Mouse (Mus musculus) heart, postnatal 4 days (tissue): ENCODE data around the gene Tapbpl. TPM values are rescaled to one million over a fixed set of nuclear protein-coding genes. Genes with fewer than 3 reads are reported as not detected.

Experiments
- DNase-seq: peaks from one replicate; pipeline ENCODE4 v3.0.0; 2021
- total RNA-seq, 2 experiments: library from RNA; stranded (reverse); gene quantifications; 2 replicates each; pipeline ENCODE4 v1.2.3; 2021

Gene Tapbpl
- total RNA-seq, 2 experiments from 2014 or later: 3.3 to 3.6 TPM

DNA sequence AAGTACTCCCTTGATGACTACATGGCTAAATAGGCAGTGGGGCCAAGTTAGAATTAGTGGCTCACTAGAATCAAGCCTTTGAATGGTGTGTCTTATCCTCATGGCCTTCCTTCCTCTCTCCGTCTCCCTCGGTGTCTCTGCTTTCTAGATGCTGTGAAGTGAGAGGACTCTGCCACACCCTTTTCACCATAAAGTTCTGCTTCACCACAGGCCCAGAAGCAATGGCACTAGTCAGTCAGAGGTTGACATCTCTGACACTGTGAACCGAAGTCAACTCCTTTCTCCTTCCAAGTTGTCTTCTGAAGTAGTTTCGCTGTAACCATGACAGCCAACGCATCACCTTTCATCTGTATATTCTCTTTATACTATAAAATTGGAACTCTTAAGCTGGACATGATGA lies 7.9 kb upstream of the Tapbpl start:
- no peak for DNase-seq

DNA sequence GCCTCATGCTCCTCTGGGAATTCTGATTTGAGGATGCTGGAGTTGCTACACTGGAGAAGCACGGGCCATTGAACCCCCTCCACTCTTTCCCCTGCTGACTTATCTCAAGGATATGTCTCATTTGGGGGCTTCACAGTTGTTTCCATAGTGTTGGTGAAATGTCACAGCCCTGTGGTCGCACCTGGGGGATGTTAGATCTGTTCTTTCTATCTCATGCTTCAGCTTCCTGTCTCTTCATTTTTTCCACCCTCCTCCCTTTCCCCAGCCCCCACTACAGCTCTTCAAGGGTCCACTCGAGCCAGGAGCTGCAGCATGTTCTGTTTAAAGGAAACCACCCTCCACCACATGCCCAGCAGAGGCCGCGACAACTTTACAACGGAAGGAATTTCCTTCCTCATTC lies 6.7 kb upstream of the Tapbpl start:
- no peak for DNase-seq

DNA sequence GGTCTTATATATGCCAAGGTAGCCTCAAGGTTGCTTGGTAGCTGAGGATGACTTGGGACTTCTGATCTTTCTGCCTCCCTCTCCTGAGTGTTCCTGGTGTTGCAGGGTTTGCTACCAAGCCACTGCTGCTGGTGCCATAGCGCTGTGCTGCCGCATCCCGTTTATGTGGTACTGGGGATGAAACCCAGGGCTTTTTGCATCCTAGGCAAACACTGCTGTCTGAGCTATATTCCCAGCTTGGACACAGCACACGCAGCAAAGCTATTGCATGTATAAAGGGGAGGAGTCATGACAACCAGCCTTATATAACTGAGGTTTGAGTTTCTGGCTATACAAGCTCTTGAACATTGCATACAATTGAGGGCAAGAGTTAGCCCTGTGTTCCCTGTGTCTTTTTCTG lies 5.8 kb upstream of the Tapbpl start:
- no peak for DNase-seq

GRCm38 (mm10) chr6:125236782-125237181 lies 5.1 kb upstream of the Tapbpl start, which contains the start of gene Cd27:
TSS of gene Cd27 (minus strand) at chr6:125237010.
- DNase-seq: no peak

GRCm38 (mm10) chr6:125236341-125236740 lies 4.7 kb upstream of the Tapbpl start:
- DNase-seq: no peak

DNA sequence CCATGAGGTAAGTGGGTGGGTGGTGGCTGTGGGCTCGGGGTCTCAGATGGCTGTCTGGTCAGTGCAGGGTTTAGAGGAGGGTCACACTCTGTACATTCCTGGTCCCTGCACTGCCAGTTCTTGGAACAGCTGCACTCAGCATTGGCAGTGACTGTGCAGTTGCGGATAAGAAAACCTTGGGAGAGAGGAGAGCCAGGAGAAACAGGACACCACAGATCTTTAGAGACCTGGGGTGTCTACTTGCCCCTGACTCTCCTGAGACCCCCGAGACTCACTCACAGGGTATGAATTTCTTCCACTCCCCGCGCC lies 2.8 kb upstream of the Tapbpl start:
- DNase-seq: no peak

GRCm38 (mm10) chr6:125233816-125234519 lies 2.3 kb upstream of the Tapbpl start:
- DNase-seq: peak; percentile 33

DNA sequence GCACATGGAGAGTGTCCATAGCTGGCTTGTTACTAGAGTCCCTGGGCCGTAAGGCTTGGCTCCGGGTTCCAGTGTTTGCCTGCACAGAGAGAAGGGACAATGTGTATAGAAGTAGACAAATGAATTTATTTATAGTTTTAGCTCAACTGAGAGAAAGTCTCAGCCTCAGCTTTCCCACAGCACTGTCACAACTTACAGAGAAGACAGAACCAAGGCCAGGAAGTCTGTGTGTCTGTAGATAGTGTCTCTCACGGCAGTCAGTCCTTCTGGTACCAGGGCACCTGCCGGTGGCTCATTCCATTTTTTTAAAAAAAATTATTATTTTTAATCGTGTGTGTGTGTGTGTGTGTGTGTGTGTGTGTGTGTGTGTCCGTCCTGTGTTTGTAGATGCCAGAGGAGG lies 856 bp upstream of the Tapbpl start:
- no peak for DNase-seq

DNA sequence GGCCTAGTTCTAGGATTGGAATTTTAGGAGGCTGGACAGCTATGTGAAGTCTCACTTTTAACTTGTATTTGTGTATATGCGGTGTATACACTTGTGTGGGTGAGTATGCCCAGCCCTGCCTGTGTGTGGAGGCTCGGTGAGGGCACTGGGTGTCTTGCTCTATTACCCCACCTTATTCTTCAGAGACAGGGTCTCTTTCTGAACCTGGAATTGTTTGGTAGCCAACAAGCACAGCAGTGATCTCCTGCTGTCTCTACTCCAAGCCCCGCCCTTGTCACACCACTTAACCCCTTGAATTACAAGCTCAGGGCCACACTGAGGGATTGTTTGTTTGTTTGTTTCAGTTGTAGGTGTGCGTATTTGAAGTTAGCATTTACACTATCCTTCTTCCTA lies 381 bp upstream of the Tapbpl start:
- no peak for DNase-seq

DNA sequence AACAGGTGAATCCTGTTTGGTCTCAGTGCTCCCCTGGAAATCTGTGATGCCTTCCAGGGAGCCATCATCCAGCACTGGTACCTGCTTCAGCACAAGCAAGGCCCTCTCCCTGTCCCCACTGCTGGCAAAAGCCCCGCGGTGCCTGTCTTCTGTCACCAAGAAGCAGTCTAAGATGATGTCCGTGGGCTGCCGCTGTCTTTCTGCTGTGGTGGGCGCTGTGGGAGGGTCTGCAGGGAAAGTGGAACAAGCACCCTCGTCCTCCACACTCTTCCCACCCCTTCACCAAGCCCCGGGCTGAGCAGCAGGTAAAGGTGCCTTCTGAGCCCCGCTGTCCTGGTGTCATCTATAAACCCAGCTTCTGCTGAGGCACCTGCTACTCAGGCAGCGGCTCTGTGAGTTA lies 1.1 kb downstream of the Tapbpl start:
- DNase-seq: no peak

DNA sequence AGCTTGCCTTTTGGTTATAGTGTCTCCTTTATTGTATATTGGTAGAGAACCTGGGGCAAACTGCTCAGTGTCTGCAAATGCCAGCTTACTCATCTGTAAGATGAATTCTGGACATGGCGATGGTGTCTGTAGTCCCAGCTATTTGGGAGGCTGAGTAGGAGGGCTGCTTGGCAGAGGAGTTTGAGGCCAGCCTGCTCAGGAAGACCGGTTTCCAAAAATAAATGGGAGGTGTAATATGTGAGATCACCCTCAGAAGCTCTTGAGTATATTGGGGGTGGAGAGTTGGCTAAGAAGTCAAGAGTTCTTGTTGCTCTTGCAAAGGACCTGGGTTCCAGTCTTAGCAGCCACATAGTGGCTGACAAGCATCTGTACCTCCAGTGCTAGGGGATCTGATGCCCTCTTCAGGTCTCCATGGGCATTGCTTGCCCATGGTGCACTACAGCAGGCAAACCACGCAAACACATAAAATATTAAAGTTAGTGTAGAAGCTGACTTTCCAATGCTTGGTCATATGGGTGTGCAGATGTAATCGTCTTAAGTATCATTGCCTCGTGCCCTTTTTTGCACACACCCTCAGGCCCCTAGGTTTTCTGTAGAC lies 6.0 kb downstream of the Tapbpl start:
- DNase-seq: no peak

DNA sequence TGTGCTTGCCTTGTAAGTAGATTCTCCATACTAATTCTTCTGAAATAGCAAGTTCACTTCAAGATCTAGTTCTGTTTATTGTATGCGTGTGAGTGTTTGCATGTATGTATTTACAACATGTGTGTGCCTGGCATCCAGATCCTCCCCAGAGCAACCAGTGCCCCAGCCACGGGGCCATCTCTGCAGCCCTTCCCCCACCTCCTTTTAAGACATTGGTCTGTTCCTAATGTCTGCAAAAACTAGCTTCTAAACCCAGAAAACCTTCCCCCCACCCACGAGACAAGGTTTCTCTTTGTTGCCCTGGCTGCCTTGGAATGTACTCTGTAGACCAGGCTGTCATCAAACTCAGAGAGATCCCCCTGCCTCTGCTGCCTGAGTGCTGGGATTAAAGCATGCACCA lies 9.1 kb downstream of the Tapbpl start:
- DNase-seq: no peak

DNA sequence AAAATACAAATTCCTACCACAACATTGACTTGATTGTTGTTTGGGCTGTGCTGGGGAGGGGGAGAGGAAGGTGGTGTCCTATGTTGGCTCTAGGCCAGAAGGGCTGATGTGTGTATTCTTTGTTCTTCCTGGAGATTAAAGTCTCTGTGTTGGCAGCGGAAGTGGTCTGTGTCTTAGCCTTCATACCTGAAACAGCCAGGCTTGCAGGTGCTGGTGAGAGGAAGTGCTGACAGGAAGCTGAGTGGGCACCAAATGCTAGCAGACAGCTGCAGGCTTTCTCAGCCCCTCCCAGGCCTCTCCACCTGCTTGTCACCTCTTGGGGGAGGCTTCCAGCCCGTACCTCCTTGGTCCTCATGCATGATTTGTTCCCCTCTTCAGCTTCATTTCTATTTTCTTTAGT lies 9.5 kb downstream of the Tapbpl start:
- no peak for DNase-seq

GRCm38 (mm10) chr6:125221115-125221745 lies 10.4 kb downstream of the Tapbpl start:
- DNase-seq: no peak

- peak; percentile 76 for DNase-seq
Measured at GRCm38 (mm10) chr6:125218963-125219362, 12.7 kb downstream of the Tapbpl start.

- DNase-seq: no peak
Measured at GRCm38 (mm10) chr6:125217899-125218298, 13.8 kb downstream of the Tapbpl start.

GRCm38 (mm10) chr6:125216898-125217297 lies 14.8 kb downstream of the Tapbpl start:
- no peak for DNase-seq

GRCm38 (mm10) chr6:125215148-125215954 lies 16.3 kb downstream of the Tapbpl start, which contains the start of gene Vamp1:
TSS of gene Vamp1 (plus strand) at chr6:125215551.
- peak; percentile 94 for DNase-seq

- DNase-seq: no peak
Measured at GRCm38 (mm10) chr6:125213715-125214114, 17.9 kb downstream of the Tapbpl start.

DNA sequence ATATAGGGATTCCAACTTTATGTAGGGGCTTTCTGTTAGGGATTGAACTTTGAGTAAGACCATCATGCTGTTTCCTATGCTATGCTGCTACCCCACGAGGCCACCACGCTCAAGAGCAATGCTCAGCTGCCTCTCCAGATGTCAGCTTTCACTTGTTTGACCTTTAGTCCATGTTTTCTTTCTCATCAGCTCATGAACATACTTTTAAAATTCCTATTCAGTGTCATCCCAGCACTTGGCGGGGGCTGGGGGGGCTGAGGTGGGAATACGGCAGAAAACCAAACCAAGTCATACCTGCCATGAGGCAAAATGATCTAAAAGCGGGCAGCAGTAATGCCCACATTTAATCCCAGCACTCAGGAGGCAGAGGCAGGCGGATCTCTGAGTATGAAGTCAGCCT lies 18.5 kb downstream of the Tapbpl start:
- no peak for DNase-seq

GRCm38 (mm10) chr6:125212621-125213020 lies 19.0 kb downstream of the Tapbpl start:
- DNase-seq: no peak

DNA sequence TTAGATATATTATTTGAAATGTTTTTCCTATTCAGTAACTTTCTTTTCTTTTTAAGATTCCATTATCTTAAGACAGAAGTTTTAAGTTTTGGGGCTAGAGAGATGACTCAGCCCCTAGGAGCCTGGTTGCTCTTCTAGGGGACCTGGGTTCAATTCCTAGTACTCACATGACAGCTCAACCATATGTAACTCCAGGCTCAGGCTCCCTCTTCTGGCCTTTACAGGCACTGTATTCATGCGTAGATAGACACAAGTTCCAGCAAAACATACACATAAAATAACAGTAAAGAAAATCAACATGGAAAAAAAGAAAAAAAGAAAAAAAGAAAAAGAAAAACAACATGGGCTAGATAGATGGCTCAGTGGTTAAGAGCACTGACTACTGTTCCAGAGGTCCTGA lies 21.2 kb downstream of the Tapbpl start:
- no peak for DNase-seq

GRCm38 (mm10) chr6:125197166-125197565 lies 34.5 kb downstream of the Tapbpl start:
- DNase-seq: no peak
